Mouse (Mus musculus) duodenum, adult 2 months (tissue): ENCODE data around the gene Ssr2. TPM values are rescaled to one million over a fixed set of nuclear protein-coding genes. Genes with fewer than 3 reads are reported as not detected.

Experiments
- polyA plus RNA-seq: library from polyadenylated mRNA; depleted of rRNA; stranded (reverse); fragments of >200 nt; gene quantifications from 2 replicates; pipeline ENCODE4 v1.2.3, GENCODE M21; 2012; ENCODE audit warnings: low replicate concordance; rRNA removed

The Ssr2 gene
- 198 and 233 TPM in 2 replicates for polyA plus RNA-seq

DNA sequence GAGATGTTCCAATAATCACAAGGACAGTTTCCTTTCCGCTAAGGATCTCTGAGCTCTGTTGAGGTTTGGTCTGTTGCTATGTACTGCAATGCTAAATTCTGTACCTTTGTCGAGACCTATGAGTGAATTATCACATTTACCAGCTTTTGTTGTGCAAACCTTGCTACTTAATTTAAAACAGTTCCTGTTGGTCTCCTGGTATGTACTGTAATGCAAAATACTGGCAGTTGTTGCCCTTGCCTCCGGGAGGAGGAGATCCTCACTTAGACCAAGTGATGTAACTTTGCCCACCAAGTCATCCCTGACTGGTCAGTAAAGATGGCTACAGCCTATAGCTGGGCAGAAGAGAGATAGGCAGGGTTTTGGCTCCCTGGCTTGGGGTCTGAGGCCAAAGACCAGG, at the start of gene Ssr2:
Gene Ssr2 (plus strand): TSS at position 337 of the 400 bp plus-strand sequence.

DNA sequence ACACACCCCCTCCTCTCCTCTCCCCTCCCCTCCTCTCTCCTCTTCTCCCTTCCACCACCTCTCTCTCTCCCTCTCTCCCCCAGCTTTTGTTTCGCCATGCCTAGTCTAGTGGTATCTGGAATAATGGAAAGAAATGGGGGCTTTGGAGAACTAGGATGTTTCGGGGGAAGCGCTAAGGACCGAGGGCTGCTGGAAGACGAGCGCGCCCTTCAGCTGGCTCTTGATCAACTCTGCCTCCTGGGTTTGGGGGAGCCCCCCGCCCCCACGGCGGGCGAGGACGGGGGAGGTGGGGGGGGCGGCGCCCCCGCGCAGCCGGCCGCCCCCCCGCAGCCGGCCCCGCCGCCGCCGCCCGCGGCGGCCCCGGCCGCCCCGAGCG, 43.4 kb upstream of the Ssr2 start, which contains the start of gene Mex3a:
Gene Mex3a (plus strand): TSS at position 97 of the 376 bp plus-strand sequence.

DNA sequence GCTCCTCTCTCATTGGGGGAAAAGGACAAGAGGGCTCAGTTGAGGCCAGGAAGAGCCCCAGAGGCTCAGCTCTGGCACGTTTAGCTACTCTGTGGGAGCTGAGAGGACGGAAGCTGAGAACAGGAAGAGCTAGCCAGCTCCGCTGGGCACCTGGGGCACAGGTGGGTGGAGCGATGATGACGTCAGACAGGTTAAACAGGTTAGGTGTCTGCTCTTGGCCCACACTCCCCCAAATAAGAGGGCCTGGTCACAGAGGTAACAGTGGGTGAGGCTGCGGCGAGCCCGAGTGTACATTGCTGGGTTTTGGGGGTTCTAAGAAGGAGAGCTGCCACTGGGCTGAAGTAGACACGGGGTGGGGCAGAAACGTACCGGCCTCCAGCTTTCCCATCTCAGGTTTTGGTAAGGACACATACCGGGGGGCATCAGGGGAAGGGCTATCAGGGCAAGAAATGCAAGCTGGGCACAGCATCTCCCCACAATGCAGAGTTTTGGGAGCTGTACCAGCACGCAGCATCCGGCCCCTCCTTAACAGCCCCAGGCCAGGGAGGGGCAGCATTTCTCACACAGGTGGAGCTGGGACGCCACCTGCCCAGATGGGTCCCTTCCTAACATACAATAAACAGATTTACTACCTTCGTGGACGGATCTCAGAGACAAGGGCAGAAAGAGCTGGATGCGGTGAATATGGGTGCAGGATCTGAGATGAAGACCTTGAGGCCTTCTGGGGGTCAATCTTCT, 27.3 kb upstream of the Ssr2 start, which contains the start of gene Rab25:
Gene Rab25 (minus strand): TSS at position 121 of the 738 bp plus-strand sequence.

DNA sequence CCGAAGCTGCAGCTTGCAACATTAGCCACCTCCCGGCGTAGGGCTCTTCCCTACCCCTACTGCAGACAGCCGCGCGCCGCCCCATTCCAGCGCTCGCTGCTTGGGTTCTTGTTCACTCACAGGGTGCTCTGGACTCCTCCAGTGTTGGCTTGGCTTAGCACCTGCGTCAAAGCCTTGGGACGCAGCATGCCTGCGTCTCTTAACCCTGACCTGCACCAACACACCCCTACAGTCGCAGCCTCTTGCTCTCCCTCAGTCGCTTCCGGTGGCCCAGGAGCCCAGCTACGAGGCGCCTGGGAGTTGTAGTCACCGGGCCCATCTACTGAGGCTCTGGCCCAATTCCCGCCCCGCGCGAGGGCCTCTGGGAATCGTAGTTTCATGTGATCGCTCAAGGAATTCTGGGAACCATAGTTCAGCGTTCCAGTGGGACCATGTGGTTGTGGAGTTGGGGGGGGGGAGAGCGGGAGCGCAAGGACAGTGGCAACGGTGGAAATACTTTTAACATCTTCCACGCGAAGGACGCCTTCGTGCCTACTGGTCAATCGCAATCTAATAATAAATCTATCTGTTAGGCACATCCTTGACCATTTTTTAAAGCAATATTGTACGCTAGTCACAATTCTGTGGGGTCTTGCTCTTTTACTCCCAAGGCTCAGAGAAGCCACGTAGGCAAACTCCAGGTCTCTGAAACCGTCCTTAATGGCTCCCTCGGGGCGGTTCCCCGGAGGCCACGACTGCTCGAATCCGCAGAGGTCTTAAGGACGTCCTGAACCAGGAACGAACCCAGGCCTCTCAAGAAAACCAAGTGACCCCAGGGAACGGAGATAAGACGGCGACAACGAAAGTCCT, 22.8 kb upstream of the Ssr2 start, which contains the start of gene Lamtor2:
Gene Lamtor2 (minus strand): TSS at position 399 of the 849 bp plus-strand sequence.

DNA sequence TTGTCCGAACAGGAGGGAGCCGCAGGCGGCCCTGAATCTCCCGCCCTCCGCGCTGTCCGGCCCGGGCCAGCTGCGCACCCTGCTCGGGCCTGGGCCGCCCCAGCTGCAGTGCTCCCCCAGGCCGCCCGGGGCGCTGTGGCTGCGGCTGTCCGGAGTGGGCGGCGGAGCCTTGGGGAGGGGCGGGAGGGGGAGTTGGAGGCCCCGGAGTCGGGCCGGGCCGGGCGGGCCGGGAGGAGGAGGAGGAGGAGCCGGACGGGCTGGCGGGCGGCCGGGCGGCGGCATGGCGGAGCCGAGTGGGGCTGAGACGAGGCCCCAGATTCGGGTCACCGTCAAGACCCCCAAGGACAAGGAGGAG, 22.2 kb upstream of the Ssr2 start, which contains the start of gene Ubqln4:
Gene Ubqln4 (plus strand): TSS at position 234 of the 355 bp plus-strand sequence.

DNA sequence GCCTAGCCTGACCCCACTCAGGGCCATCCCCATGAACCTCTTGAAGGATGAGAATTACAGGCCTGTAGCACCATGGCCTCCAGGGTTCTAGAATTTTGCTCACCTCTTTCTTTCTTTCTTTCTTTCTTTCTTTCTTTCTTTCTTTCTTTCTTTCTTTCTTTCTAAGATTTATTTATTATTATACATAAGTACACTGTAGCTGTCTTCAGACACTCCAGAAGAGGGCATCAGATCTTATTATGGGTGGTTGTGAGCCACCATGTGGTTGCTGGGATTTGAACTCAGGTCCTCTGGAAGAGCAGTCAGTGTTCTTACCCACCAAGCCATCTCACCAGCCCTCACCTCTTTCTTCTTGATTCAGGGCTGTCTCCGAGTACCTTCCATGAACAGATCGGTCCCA, 30.0 kb downstream of the Ssr2 start, which contains the start of gene Arhgef2:
Gene Arhgef2 (plus strand): TSS at position 301 of the 400 bp plus-strand sequence.

Other genes with a start within 250 kb of the Ssr2 start
- gene Tmem79, start 239.7 kb upstream of the Ssr2 start, polyA plus RNA-seq: 42.5 and 51.7 TPM in 2 replicates
- 49.4 and 79.7 TPM in 2 replicates for gene Smg5, start 239.6 kb upstream of the Ssr2 start, polyA plus RNA-seq
- gene Paqr6, start 211.3 kb upstream of the Ssr2 start, polyA plus RNA-seq: 3.5 and 4.6 TPM in 2 replicates
- gene Bglap3, start 203.1 kb upstream of the Ssr2 start, polyA plus RNA-seq: 3.7 and 5.3 TPM in 2 replicates
- gene Bglap2, start 197.2 kb upstream of the Ssr2 start, polyA plus RNA-seq: 0.92 TPM in 1 of 2 replicates, not detected in the other
- gene Bglap, start 191.4 kb upstream of the Ssr2 start, polyA plus RNA-seq: 2.2 and 3.3 TPM in 2 replicates
- gene Pmf1, start 165.5 kb upstream of the Ssr2 start, polyA plus RNA-seq: 95.3 and 128 TPM in 2 replicates
- gene Slc25a44, start 150.7 kb upstream of the Ssr2 start, polyA plus RNA-seq: 19.7 and 31.1 TPM in 2 replicates
- 187 and 317 TPM in 2 replicates for gene Sema4a, start 114.7 kb upstream of the Ssr2 start, polyA plus RNA-seq
- gene Lmna, start 65.9 kb upstream of the Ssr2 start, polyA plus RNA-seq: 124 and 179 TPM in 2 replicates
- 0.24 and 0.51 TPM in 2 replicates for gene Mex3a, start 43.5 kb upstream of the Ssr2 start, polyA plus RNA-seq
- 189 and 203 TPM in 2 replicates for gene Rab25, start 27.6 kb upstream of the Ssr2 start, polyA plus RNA-seq
- 163 and 174 TPM in 2 replicates for gene Lamtor2, start 22.8 kb upstream of the Ssr2 start, polyA plus RNA-seq
- gene Ubqln4, start 22.1 kb upstream of the Ssr2 start, polyA plus RNA-seq: 35.6 and 53.0 TPM in 2 replicates
- 67.3 and 80.5 TPM in 2 replicates for gene Arhgef2, start 30.1 kb downstream of the Ssr2 start, polyA plus RNA-seq
- not detected in 2 replicates for gene Rxfp4, start 77.3 kb downstream of the Ssr2 start, polyA plus RNA-seq
- gene Khdc4, start 109.9 kb downstream of the Ssr2 start, polyA plus RNA-seq: 20.1 and 49.6 TPM in 2 replicates
- 16.2 and 21.1 TPM in 2 replicates for gene Rit1, start 141.0 kb downstream of the Ssr2 start, polyA plus RNA-seq
- 1.2 and 1.3 TPM in 2 replicates for gene Syt11, start 199.3 kb downstream of the Ssr2 start, polyA plus RNA-seq